Mouse (Mus musculus): ENCODE measurements at regions not wholly inside any gene's neighbourhood (a gene's known extent, or its start where the extent isn't known, plus 50 kb on each side); places are given as distances from the start of the nearest gene placed in this dataset.

DNA sequence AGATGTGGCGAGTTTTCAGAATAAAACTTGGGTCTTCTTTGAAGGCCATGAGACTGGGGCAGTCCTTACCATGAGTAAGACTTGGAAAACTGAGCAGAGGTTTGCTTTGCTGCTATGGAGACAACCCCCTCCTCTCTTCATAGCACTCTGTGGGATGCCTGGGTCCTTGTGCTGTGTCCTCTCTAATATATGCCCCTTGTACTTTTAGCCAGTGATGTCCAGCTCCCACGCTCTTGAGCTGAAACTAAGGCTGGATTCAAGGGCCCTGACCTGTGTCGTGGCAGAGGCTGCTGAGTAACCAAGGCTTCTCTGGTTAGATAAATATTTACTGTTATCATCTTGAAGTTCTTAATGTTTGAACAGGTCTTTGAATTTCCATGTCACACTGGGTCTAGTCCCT lies 236.8 kb downstream of the Zfp326 start:
- no peak overlapping the region for H3ac ChIP-seq (ENCODE audit: control insufficient read depth, insufficient read length)
- H3K4me2 ChIP-seq (ENCODE audit: low read depth) = no peak overlapping the region
- TF ChIP-seq MAX (IDR thresholded peaks at IDR 0.05; ENCODE audit: low read depth) (no peak), POLR2A (IDR thresholded peaks at IDR 0.05; ENCODE audit: insufficient read length, low read depth) (no peak), USF1 (IDR thresholded peaks at IDR 0.05; ENCODE audit: low read depth) (no peak), POLR2AphosphoS2 (IDR thresholded peaks at IDR 0.05; ENCODE audit: insufficient read length, low read depth) (no peak), TCF3 (IDR thresholded peaks at IDR 0.05; ENCODE audit: insufficient read length, low read depth) (no peak), CEBPB (IDR thresholded peaks at IDR 0.05; ENCODE audit: insufficient read depth, poor library complexity, severe bottlenecking) (no peak), TCF12 (IDR thresholded peaks at IDR 0.05; ENCODE audit: insufficient read depth, poor library complexity, severe bottlenecking) (no peak), SRF (IDR thresholded peaks at IDR 0.05; ENCODE audit: control insufficient read depth, insufficient read length, low read depth) (no peak), REST (IDR thresholded peaks at IDR 0.05; ENCODE audit: insufficient read depth, insufficient read length) (no peak), MYOG (IDR thresholded peaks at IDR 0.05; ENCODE audit: control insufficient read depth in 1 of 3, insufficient read depth in 1 of 3, insufficient read length in 2 of 3, low read depth in 2 of 3) (no peak), MYOD1 (IDR thresholded peaks at IDR 0.05; ENCODE audit: control insufficient read depth in 1 of 3, insufficient read length in 2 of 3, low read depth in 2 of 3) (no peak), E2F4 (IDR thresholded peaks at IDR 0.05; ENCODE audit: insufficient read depth) (no peak)
- H3K36me3 ChIP-seq (ENCODE audit: control insufficient read depth, insufficient read depth) = no peaks in the 10 kb centered on the region
- peaks cover 5% of the 10 kb centered on the region for H3K27me3 ChIP-seq (ENCODE audit: control insufficient read depth, insufficient read depth, insufficient read length)
- no peak overlapping the region for H3K4me3 ChIP-seq
- H3K79me2 ChIP-seq (ENCODE audit: control insufficient read depth, insufficient read depth) = no peaks in the 10 kb centered on the region

GRCm38 (mm10) chr5:106108474-106108971 lies 232.2 kb downstream of the Zfp326 start:
- Histone ChIP-seq H3K27me3 (ENCODE audit: control insufficient read depth, insufficient read depth, insufficient read length) (peaks cover 8% of the 10 kb centered on the region), H3ac (ENCODE audit: control insufficient read depth, insufficient read length) (no peak overlapping the region), H3K36me3 (ENCODE audit: control insufficient read depth, insufficient read depth) (no peaks in the 10 kb centered on the region), H3K4me2 (ENCODE audit: low read depth) (no peak overlapping the region), H3K79me2 (ENCODE audit: control insufficient read depth, insufficient read depth) (no peaks in the 10 kb centered on the region), H3K4me3 (no peak overlapping the region)
- no peak for TF ChIP-seq TCF12 (IDR thresholded peaks at IDR 0.05; ENCODE audit: insufficient read depth, poor library complexity, severe bottlenecking)
- TF ChIP-seq MAX (IDR thresholded peaks at IDR 0.05; ENCODE audit: low read depth) = no peak
- TF ChIP-seq MYOD1 (IDR thresholded peaks at IDR 0.05; ENCODE audit: control insufficient read depth in 1 of 3, insufficient read length in 2 of 3, low read depth in 2 of 3) = no peak
- TF ChIP-seq TCF3 (IDR thresholded peaks at IDR 0.05; ENCODE audit: insufficient read length, low read depth) = no peak
- TF ChIP-seq REST (IDR thresholded peaks at IDR 0.05; ENCODE audit: insufficient read depth, insufficient read length) = no peak
- no peak for TF ChIP-seq MYOG (IDR thresholded peaks at IDR 0.05; ENCODE audit: control insufficient read depth in 1 of 3, insufficient read depth in 1 of 3, insufficient read length in 2 of 3, low read depth in 2 of 3)
- TF ChIP-seq SRF (IDR thresholded peaks at IDR 0.05; ENCODE audit: control insufficient read depth, insufficient read length, low read depth) = no peak
- no peak for TF ChIP-seq E2F4 (IDR thresholded peaks at IDR 0.05; ENCODE audit: insufficient read depth)
- TF ChIP-seq CEBPB (IDR thresholded peaks at IDR 0.05; ENCODE audit: insufficient read depth, poor library complexity, severe bottlenecking) = no peak
- TF ChIP-seq POLR2AphosphoS2 (IDR thresholded peaks at IDR 0.05; ENCODE audit: insufficient read length, low read depth) = no peak
- no peak for TF ChIP-seq USF1 (IDR thresholded peaks at IDR 0.05; ENCODE audit: low read depth)
- TF ChIP-seq POLR2A (IDR thresholded peaks at IDR 0.05; ENCODE audit: insufficient read length, low read depth) = no peak

DNA sequence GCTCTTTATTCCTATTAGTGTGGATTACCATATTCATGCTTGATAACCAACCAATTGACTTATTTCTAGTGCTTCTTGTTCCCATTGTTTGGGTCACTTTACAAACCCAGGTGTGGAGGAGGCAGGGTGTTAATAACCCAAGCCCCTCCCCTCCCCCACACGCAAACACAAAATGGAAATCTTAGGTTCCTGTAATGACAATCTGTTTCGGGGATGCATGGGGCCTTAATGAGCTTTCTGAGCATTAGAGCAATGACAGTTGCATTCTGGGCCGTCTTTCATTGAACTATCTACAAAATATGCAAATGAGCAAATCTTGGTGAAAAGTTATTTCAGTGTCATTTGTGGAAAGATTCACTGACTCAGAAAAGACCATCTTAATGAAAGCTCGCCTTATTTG lies 225.9 kb downstream of the Zfp326 start:
- no peaks in the 10 kb centered on the region for H3K79me2 ChIP-seq (ENCODE audit: control insufficient read depth, insufficient read depth)
- no peak overlapping the region for H3K4me3 ChIP-seq
- no peak overlapping the region for H3K4me2 ChIP-seq (ENCODE audit: low read depth)
- TF ChIP-seq POLR2AphosphoS2 (IDR thresholded peaks at IDR 0.05; ENCODE audit: insufficient read length, low read depth) (no peak), MYOD1 (IDR thresholded peaks at IDR 0.05; ENCODE audit: control insufficient read depth in 1 of 3, insufficient read length in 2 of 3, low read depth in 2 of 3) (no peak), SRF (IDR thresholded peaks at IDR 0.05; ENCODE audit: control insufficient read depth, insufficient read length, low read depth) (no peak), E2F4 (IDR thresholded peaks at IDR 0.05; ENCODE audit: insufficient read depth) (no peak)
- H3K27me3 ChIP-seq (ENCODE audit: control insufficient read depth, insufficient read depth, insufficient read length) = peaks cover 22% of the 10 kb centered on the region
- no peaks in the 10 kb centered on the region for H3K36me3 ChIP-seq (ENCODE audit: control insufficient read depth, insufficient read depth)
- H3ac ChIP-seq (ENCODE audit: control insufficient read depth, insufficient read length) = no peak overlapping the region

DNA sequence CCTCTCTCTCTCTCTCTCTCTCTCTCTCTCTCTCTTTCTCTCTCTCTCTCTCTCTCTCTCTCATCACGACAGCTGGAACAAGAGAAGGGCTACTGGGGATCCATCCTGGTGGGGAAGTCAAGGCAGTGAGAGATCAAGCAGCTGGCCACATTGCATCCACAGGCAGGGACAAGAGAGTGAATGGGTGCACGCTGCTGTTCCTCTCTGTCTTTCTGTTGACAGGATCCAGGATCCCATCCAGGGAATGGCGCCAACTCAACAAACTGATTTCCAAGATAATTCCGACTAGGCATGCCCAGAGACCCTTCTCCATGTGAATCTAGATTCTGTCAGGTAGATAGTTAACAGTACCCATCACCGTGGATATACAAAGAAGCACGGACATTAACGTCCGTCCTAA lies 222.5 kb downstream of the Zfp326 start:
- no peaks in the 10 kb centered on the region for H3K79me2 ChIP-seq (ENCODE audit: control insufficient read depth, insufficient read depth)

DNA sequence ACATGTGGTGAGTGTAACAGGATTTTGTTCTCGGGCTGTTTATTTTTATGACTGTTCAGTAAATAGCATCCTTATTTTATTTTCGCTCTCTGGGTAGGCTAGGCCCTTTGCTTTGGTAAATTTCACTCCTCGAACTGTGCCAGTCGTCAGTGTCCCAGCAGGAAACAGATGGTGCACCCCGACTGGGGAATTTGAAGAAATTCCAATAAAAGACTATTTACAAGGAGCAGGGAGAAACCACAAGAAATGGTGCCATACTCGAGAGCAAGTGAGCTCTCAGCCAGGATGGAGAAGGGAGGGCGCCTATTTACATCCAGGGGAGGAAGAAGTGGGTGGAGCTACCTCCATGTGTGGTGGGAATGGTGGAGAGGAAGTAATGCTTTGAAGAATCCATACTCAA lies 213.0 kb downstream of the Zfp326 start:
- no peak overlapping the region for H3K4me3 ChIP-seq
- H3K27me3 ChIP-seq (ENCODE audit: control insufficient read depth, insufficient read depth, insufficient read length) = peaks cover 10% of the 10 kb centered on the region
- no peaks in the 10 kb centered on the region for H3K79me2 ChIP-seq (ENCODE audit: control insufficient read depth, insufficient read depth)
- TF ChIP-seq MAX (IDR thresholded peaks at IDR 0.05; ENCODE audit: low read depth) = no peak
- H3ac ChIP-seq (ENCODE audit: control insufficient read depth, insufficient read length) = no peak overlapping the region
- no peaks in the 10 kb centered on the region for H3K36me3 ChIP-seq (ENCODE audit: control insufficient read depth, insufficient read depth)
- no peak overlapping the region for H3K4me2 ChIP-seq (ENCODE audit: low read depth)

More for the DNA sequence above, 222.5 kb downstream of the Zfp326 start:
- H3K4me3 ChIP-seq = no peak overlapping the region
- no peak overlapping the region for H3ac ChIP-seq (ENCODE audit: control insufficient read depth, insufficient read length)
- no peaks in the 10 kb centered on the region for H3K36me3 ChIP-seq (ENCODE audit: control insufficient read depth, insufficient read depth)
- no peak overlapping the region for H3K4me2 ChIP-seq (ENCODE audit: low read depth)
- TF ChIP-seq CEBPB (IDR thresholded peaks at IDR 0.05; ENCODE audit: insufficient read depth, poor library complexity, severe bottlenecking) = no peak
- TF ChIP-seq POLR2AphosphoS2 (IDR thresholded peaks at IDR 0.05; ENCODE audit: insufficient read length, low read depth) = no peak
- no peak for TF ChIP-seq TCF12 (IDR thresholded peaks at IDR 0.05; ENCODE audit: insufficient read depth, poor library complexity, severe bottlenecking)
- no peak for TF ChIP-seq MAX (IDR thresholded peaks at IDR 0.05; ENCODE audit: low read depth)
- H3K27me3 ChIP-seq (ENCODE audit: control insufficient read depth, insufficient read depth, insufficient read length) = peaks cover 17% of the 10 kb centered on the region
